Mouse (Mus musculus) hematopoietic stem cell, adult 5-6 weeks (primary cell): ENCODE data around the gene Skint6. TPM values are rescaled to one million over a fixed set of nuclear protein-coding genes. Genes with fewer than 3 reads are reported as not detected.

Source experiments
- ATAC-seq, 2 experiments: fragments of 125-278 bp in 1 of 2; replicated peaks in 1 of 2; 2 replicates each; pipeline ENCODE4 v1.8.0; 2016 to 2017; ENCODE audit warnings: inconsistent platforms in 2 of 2, mild to moderate bottlenecking in 2 of 2, moderate number of reproducible peaks in 2 of 2, low read depth in 1 of 2, moderate TSS enrichment in 1 of 2; ENCODE audit not compliant: low FRiP score in 2 of 2, poor library complexity in 2 of 2, severe bottlenecking in 2 of 2, insufficient read depth in 1 of 2, low TSS enrichment in 1 of 2
- total RNA-seq: library from RNA; stranded (forward); fragments of 172-1452, 232-1000 nt; gene quantifications from 2 replicates; pipeline ENCODE4 v1.2.3, GENCODE M21; 2017

Gene Skint6
- total RNA-seq: not detected in 2 replicates

GRCm38 (mm10) chr4:113286873-113287272 is at the start of gene Skint6:
Gene Skint6, minus strand, starts transcription at chr4:113286973.
- ATAC-seq: no peak

DNA sequence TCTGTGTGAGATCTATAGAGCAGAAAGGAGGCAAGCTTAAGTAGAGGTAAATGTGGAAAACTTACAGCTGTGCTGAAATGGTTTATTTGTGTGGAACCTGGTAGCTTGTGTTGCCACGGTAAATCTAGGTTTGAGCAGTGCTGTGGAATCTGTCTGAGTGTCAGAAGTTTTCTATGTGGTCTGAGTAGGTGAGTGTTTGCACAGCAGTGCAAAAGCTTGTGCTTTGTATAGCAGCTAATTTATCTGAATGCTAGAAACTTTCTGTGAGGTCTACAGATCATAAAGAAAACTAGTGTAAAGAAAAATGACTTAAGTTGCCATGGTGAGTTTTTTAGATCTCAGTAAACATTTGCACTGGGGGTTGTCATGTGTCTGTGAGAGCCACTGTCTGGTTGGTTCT is 34.1 kb upstream of the Skint6 start:
- ATAC-seq: no peak

- ATAC-seq: no peak
These were observed 15.2 kb upstream of the Skint6 start for GRCm38 (mm10) chr4:113301773-113302473.

DNA sequence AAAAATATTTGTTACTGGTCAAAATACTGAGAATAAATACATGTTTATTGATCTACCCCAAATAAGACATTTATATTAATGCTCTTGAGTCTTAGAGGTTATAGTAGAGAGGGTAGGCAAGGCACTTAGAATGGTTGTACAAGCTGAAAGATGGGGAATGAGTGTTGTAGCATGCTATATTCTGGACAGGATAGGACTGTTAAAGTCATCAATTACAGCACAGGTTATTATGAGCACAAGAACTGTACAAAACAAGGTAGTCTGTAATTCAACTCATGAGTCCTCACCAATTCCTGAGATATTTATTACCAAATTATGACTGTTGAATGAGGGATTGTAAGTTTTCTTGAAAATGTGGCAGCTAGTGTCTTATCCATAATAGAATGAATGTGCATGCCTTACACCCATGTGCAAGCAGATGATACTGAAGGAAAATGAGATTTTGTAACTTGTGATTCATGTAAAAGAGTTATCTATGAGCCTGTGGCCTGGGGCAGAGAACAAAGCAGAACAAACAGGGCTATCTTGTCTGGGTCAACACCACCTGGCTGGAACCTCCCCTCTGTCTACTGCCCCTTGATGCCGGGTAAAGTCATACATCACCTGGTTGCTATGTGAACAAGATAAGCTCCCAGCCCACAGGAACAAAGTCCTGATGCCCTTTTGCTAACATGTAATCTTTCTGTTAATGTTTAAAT is 23.3 kb downstream of the Skint6 start:
- ATAC-seq: no peak

DNA sequence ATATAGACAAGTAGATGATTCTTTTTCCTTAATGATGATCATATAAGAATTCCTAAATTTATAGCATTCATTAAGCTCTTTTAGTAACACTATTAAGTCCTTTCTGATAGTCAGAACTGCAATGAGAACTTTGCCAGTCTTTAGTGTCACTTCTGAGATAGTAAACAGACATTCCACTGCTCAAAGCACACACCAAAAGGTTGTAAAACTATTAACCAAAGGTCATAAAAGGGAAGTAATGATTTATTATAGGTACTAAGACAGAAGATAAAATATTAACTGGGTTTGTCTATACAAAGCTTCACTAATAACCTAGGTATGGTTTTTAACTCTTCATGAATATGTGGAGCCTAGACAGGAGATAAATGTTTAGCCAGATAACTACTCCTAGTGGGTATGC is 41.0 kb downstream of the Skint6 start:
- no peak for ATAC-seq

DNA sequence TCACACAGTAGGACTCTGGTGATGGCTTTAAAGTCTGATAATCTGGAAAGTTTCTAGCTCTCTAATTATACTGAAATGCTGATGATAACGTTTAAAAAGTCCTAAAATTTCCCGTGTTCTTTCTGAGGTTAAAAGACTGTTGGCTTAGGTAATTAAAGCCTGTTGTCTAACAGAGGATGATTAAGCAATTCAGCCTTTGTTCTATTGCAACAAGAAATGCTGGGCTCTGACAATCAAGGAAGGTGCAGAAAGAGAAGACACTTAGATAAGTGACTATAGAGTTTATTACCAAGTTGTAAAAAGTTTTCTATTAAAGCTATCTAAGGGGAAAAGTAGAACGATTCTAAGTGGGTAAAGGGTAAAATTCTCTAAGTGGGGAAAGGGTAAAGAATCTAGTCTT is 219.2 kb downstream of the Skint6 start:
- no peak for ATAC-seq

DNA sequence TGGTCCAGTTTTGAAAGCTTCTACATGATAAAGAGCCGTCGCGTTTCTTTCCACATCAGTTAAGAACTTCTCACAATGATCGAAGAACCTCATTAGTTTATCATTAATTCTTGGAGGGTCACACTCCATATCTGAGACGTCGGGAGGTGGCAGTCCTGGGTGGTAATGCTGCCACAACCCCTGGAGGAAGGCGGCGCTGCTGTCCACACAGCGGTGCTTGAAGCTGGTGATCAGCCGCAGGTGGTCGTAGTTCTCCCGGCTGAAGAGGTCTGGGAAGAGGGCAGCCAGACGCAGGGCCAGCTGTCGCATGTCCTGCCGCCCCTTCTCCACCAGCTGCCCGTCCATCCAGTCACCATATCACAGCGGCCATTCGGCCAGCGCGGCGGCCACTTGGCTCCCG is 307.6 kb downstream of the Skint6 start:
- ATAC-seq: peak; percentile 27 to 58; a peak in 1 of 4 replicates

DNA sequence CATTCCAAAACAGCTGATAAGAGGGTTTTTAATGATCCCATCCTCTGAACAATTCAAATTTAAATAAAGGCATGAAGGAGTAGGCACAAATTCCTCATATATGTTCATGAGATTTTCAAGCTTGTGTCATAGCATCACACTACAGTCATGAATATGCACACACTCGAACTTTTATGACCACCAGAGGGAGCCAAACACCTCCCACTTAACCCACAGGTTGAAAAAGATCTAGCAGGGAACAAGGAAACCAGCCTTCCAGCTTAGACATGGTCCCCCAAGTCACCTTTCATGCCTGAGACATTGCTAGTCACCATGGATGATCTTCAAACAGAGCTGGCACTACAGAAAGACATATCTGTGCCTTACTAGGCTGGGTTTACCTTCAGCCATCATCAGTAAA is 496.1 kb downstream of the Skint6 start:
- no peak for ATAC-seq

GRCm38 (mm10) chr4:112774766-112775165 is 512.0 kb downstream of the Skint6 start, which contains the start of gene Skint10:
Gene Skint10, minus strand, starts transcription at chr4:112774866.
- no peak for ATAC-seq
